Mouse (Mus musculus) layer of hippocampus, adult 9-11 months (tissue): ENCODE data around the gene Pdzd7.

Experiments
- DNase-seq: peaks from one replicate; pipeline ENCODE4 v3.0.0; 2022

The Pdzd7 gene

GRCm38 (mm10) chr19:45007425-45008191 lies 37.9 kb downstream of the Pdzd7 start:
- no peak for DNase-seq

- DNase-seq, result no peak
These were observed 38.5 kb downstream of the Pdzd7 start for GRCm38 (mm10) chr19:45007021-45007420.

- peak; percentile 96 for DNase-seq
These were observed 39.4 kb downstream of the Pdzd7 start, which contains the start of gene Mrpl43 for GRCm38 (mm10) chr19:45005957-45006712. Gene Mrpl43 (minus strand): TSS chr19:45006442.

GRCm38 (mm10) chr19:45005444-45005843 lies 40.1 kb downstream of the Pdzd7 start, which contains the start of gene Twnk:
Gene Twnk (plus strand): TSS chr19:45005663.
- no peak for DNase-seq

- no peak for DNase-seq
These were observed 41.6 kb downstream of the Pdzd7 start for GRCm38 (mm10) chr19:45003740-45004516.

- no peak for DNase-seq
These were observed 43.2 kb downstream of the Pdzd7 start for GRCm38 (mm10) chr19:45002301-45002700.

- DNase-seq, result no peak
These were observed 45.9 kb downstream of the Pdzd7 start for GRCm38 (mm10) chr19:44999647-45000046.

- no peak for DNase-seq
These were observed 47.7 kb downstream of the Pdzd7 start for GRCm38 (mm10) chr19:44997786-44998185.

GRCm38 (mm10) chr19:44992712-44993111 lies 52.8 kb downstream of the Pdzd7 start:
- no peak for DNase-seq

GRCm38 (mm10) chr19:44992246-44992645 lies 53.3 kb downstream of the Pdzd7 start:
- DNase-seq, result no peak

GRCm38 (mm10) chr19:44991031-44991430 lies 54.5 kb downstream of the Pdzd7 start:
- DNase-seq, result no peak

- DNase-seq, result no peak
These were observed 55.7 kb downstream of the Pdzd7 start for GRCm38 (mm10) chr19:44989567-44990495.

- no peak for DNase-seq
These were observed 56.5 kb downstream of the Pdzd7 start, which contains the start of gene Sema4g for GRCm38 (mm10) chr19:44988831-44989566. Gene Sema4g (plus strand): TSS chr19:44989101.

- no peak for DNase-seq
These were observed 57.2 kb downstream of the Pdzd7 start for GRCm38 (mm10) chr19:44988321-44988720.

GRCm38 (mm10) chr19:44987851-44988250 lies 57.7 kb downstream of the Pdzd7 start:
- DNase-seq, result peak; percentile 81

- no peak for DNase-seq
These were observed 58.5 kb downstream of the Pdzd7 start for GRCm38 (mm10) chr19:44987004-44987403.

- DNase-seq, result no peak
These were observed 60.1 kb downstream of the Pdzd7 start for GRCm38 (mm10) chr19:44985159-44985988.

GRCm38 (mm10) chr19:44984420-44984819 lies 61.1 kb downstream of the Pdzd7 start:
- DNase-seq, result no peak

GRCm38 (mm10) chr19:44983366-44983765 lies 62.2 kb downstream of the Pdzd7 start:
- DNase-seq, result no peak

GRCm38 (mm10) chr19:44982477-44983115 lies 62.9 kb downstream of the Pdzd7 start:
- no peak for DNase-seq
